Mouse (Mus musculus) stomach, postnatal 0 days (tissue): ENCODE measurements around the gene Prox2.

Experiments used
- CTCF ChIP-seq: IDR thresholded peaks from 2 replicates; pipeline ENCODE4 v1.5.1; 2016; ENCODE audit warnings: antibody characterized with exemption, low read depth, mild to moderate bottlenecking, moderate library complexity
- EP300 ChIP-seq: optimal IDR thresholded peaks from 2 replicates; pipeline ENCODE3; 2016; ENCODE audit warnings: antibody characterized with exemption

DNA sequence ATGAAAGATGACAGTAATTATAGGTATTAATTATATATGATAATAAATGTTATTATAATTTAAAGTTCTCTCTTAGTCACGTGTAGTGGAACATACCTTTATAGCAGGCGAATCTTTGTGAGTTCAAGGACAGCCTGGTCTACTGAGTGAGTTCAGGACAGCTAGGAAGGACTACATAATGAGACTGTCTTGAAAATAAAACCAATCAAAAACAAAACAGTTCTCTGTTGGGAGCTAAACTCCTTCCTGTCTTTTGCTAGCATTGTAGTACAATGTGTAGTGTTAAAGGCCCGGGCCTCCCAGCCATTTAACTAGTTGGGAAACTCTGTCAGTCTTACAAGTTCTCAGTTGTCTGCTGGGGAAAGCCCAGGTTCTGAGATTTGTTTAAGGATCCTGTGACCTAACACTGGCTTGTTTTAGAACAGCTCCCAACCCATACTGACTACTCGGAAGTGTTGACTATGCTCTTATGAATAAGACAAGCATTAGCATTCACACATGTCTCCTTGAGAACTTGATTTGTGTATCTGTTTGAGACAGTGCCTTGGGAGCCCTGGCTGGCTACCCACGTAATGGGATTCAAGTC is 8.9 kb downstream of the Prox2 start:
- TF ChIP-seq EP300 (no peak), CTCF (no peak)
